Mouse (Mus musculus): ENCODE measurements at regions not wholly inside any gene's neighbourhood (a gene's known extent, or its start where the extent isn't known, plus 50 kb on each side); places are given as distances from the start of the nearest gene placed in this dataset.

GRCm38 (mm10) chr17:4199698-4200153 is 503.7 kb upstream of the Nox3 start:
- no peak for DNase-seq

GRCm38 (mm10) chr17:4201300-4201699 is 505.2 kb upstream of the Nox3 start:
- no peak for DNase-seq

GRCm38 (mm10) chr17:4208142-4208925 is 512.3 kb upstream of the Nox3 start:
- DNase-seq = no peak

- DNase-seq = no peak
Measured at GRCm38 (mm10) chr17:4209650-4210049, 513.6 kb upstream of the Nox3 start.

- DNase-seq = no peak
Measured at GRCm38 (mm10) chr17:4212586-4212985, 516.5 kb upstream of the Nox3 start.

- no peak for DNase-seq
Measured at GRCm38 (mm10) chr17:4214970-4215369, 518.9 kb upstream of the Nox3 start.

- DNase-seq = no peak
Measured at GRCm38 (mm10) chr17:4216203-4216602, 520.1 kb upstream of the Nox3 start.

- DNase-seq = no peak
Measured at GRCm38 (mm10) chr17:4216750-4217149, 520.7 kb upstream of the Nox3 start.

GRCm38 (mm10) chr17:4220661-4221360 is 524.8 kb upstream of the Nox3 start:
- peak; percentile 57 for DNase-seq

GRCm38 (mm10) chr17:4227889-4228288 is 531.8 kb upstream of the Nox3 start:
- no peak for DNase-seq

- DNase-seq = no peak
Measured at GRCm38 (mm10) chr17:4229969-4230368, 533.9 kb upstream of the Nox3 start.

GRCm38 (mm10) chr17:4250476-4250875 is 554.4 kb upstream of the Nox3 start:
- no peak for DNase-seq

- DNase-seq = no peak
Measured at GRCm38 (mm10) chr17:4265471-4265870, 569.4 kb upstream of the Nox3 start.

- peak; percentile 21 for DNase-seq
Measured at GRCm38 (mm10) chr17:4265946-4266345, 569.9 kb upstream of the Nox3 start.

- no peak for DNase-seq
Measured at GRCm38 (mm10) chr17:4266487-4266886, 570.4 kb upstream of the Nox3 start.

GRCm38 (mm10) chr17:4268380-4268779 is 572.3 kb upstream of the Nox3 start:
- DNase-seq = no peak

- no peak for DNase-seq
Measured at GRCm38 (mm10) chr17:4272456-4272855, 576.4 kb upstream of the Nox3 start.

- no peak for DNase-seq
Measured at GRCm38 (mm10) chr17:4276722-4277121, 580.7 kb upstream of the Nox3 start.

- no peak for DNase-seq
Measured at GRCm38 (mm10) chr17:4278239-4278827, 582.3 kb upstream of the Nox3 start.

- no peak for DNase-seq
Measured at GRCm38 (mm10) chr17:4281451-4281850, 585.4 kb upstream of the Nox3 start.

GRCm38 (mm10) chr17:4291418-4291817 is 595.4 kb upstream of the Nox3 start:
- no peak for DNase-seq

- DNase-seq = no peak
Measured at GRCm38 (mm10) chr17:4296521-4297155, 600.6 kb upstream of the Nox3 start.

GRCm38 (mm10) chr17:4297156-4297535 is 601.1 kb upstream of the Nox3 start:
- DNase-seq = no peak
